ENCODE assay signal across 9 mouse cellular contexts in genomic region chr5:104434835-104435301, GRCm38 (mm10). TPM values are rescaled to one million over a fixed set of nuclear protein-coding genes. Genes with fewer than 3 reads are reported as not detected.
DNase-seq lines count a peak whose midpoint lies in the region; ATAC-seq lines count a peak whose summit lies in the region.
"Had no signal": no experiment of that assay in that cellular context is flagged by ENCODE, and none has a peak within 500 bp of the region (broad histone marks: within the 10 kb centered on the region; RNA-seq: fewer than 3 reads in every experiment).

Gene Spp1 (plus strand): TSS chr5:104435118.

- no peak within 1 kb of the TSS for H3K4me2 ChIP-seq in kidney, embryonic 14.5 days (replicated peaks; ENCODE audit: low read depth, low read length)
- H3K4me2 ChIP-seq in hindbrain, embryonic 16.5 days (ENCODE audit: low read length) = no peak within 1 kb of the TSS
- H3K4me2 ChIP-seq: heart, embryonic 13.5 days had no signal

- no peak within 1 kb of the TSS for H3K9ac ChIP-seq in kidney, embryonic 14.5 days (ENCODE audit: low read depth, low read length)
- H3K9ac ChIP-seq in hindbrain, embryonic 16.5 days (ENCODE audit: low read depth, low read length) = no peak within 1 kb of the TSS
- H3K9ac ChIP-seq: heart, embryonic 13.5 days had no signal

- ATAC-seq in kidney, embryonic 14.5 days (ENCODE audit: low FRiP score, low TSS enrichment) = no peak
- ATAC-seq in hindbrain, embryonic 16.5 days = no peak
- peak; percentile 86 for ATAC-seq in megakaryocyte progenitor cell, adult 5-6 weeks (replicated peaks; ENCODE audit: poor library complexity)

- no peaks in the 10 kb centered on the region for H3K36me3 ChIP-seq in kidney, embryonic 14.5 days (ENCODE audit: control insufficient read depth, insufficient read depth, low read length)
- H3K36me3 ChIP-seq in hindbrain, embryonic 16.5 days (ENCODE audit: control insufficient read depth, insufficient read depth, low read length) = no peaks in the 10 kb centered on the region
- H3K36me3 ChIP-seq: heart, embryonic 13.5 days had no signal

- DNase-seq in kidney, adult 11 months = peak; percentile 70
- peak; percentile 67 for DNase-seq in MEL-GATA-1-ER (ENCODE audit: extremely low read depth, low read depth)
- no peak for DNase-seq in right cerebral cortex, adult 18-20 months
- no peak for DNase-seq in adipocyte (ENCODE audit: low spot score)
- no peak for DNase-seq in retina, postnatal 1 day

- no peaks in the 10 kb centered on the region for H3K4me1 ChIP-seq in kidney, embryonic 14.5 days (ENCODE audit: control insufficient read depth, insufficient read depth, low read length)
- no peaks in the 10 kb centered on the region for H3K4me1 ChIP-seq in hindbrain, embryonic 16.5 days (ENCODE audit: control insufficient read depth, insufficient read depth, low read depth, low read length)

- H3K4me3 ChIP-seq in kidney, embryonic 14.5 days (ENCODE audit: low read length) = no peak within 1 kb of the TSS
- no peak within 1 kb of the TSS for H3K4me3 ChIP-seq in hindbrain, embryonic 16.5 days (ENCODE audit: low read length)
- H3K4me3 ChIP-seq: heart, embryonic 13.5 days had no signal

- WGBS in kidney, embryonic 14.5 days = 67% methylated on average over 7 of the region's 7 CpGs
- 75% methylated on average over 7 of the region's 7 CpGs for WGBS in hindbrain, embryonic 16.5 days

- no peaks in the 10 kb centered on the region for H3K27me3 ChIP-seq in kidney, embryonic 14.5 days (ENCODE audit: control insufficient read depth, insufficient read depth, low read length)
- H3K27me3 ChIP-seq in hindbrain, embryonic 16.5 days (replicated peaks; ENCODE audit: control insufficient read depth, insufficient read depth, low read length) = no peaks in the 10 kb centered on the region
- H3K27me3 ChIP-seq: heart, embryonic 13.5 days had no signal

- H3K9me3 ChIP-seq in kidney, embryonic 14.5 days (ENCODE audit: control insufficient read depth, low read length) = no peaks in the 10 kb centered on the region
- H3K9me3 ChIP-seq in hindbrain, embryonic 16.5 days (ENCODE audit: control insufficient read depth, low read length) = no peaks in the 10 kb centered on the region
- H3K9me3 ChIP-seq: heart, embryonic 13.5 days had no signal

- no peak within 1 kb of the TSS for H3K27ac ChIP-seq in kidney, embryonic 14.5 days (ENCODE audit: low read depth, low read length)
- H3K27ac ChIP-seq in hindbrain, embryonic 16.5 days (ENCODE audit: low read depth, low read length) = no peak within 1 kb of the TSS
- H3K27ac ChIP-seq: heart, embryonic 13.5 days had no signal

RNA-seq across cellular contexts. Expression of gene Spp1, which starts in this region (rescaled TPM):
- 6.5 and 6.7 TPM in 2 replicates for polyA plus RNA-seq in kidney, embryonic 14.5 days (2014; fragmentation: Nextera tagmentation; extraction: Ambion mirVana)
- polyA plus RNA-seq in hindbrain, embryonic 16.5 days (2015; fragmentation: Nextera tagmentation; extraction: Ambion mirVana) = 14.9 and 23.4 TPM in 2 replicates
- total RNA-seq in megakaryocyte progenitor cell, adult 5-6 weeks (2015) = 9.5 and 10.5 TPM in 2 replicates
- 4.7 and 5.9 TPM in 2 replicates for total RNA-seq in megakaryocyte progenitor cell, adult 5-6 weeks (2017)

Comparison
In these comparisons a context has a peak if more than half of its experiments do, and no peak if none do; other contexts are left out.
1. DNase-seq: peak in kidney, adult 11 months (single experiment) and MEL-GATA-1-ER (single experiment); none in right cerebral cortex, adult 18-20 months (single experiment), adipocyte (single experiment) and retina, postnatal 1 day (single experiment).